In the genomic region with DNA sequence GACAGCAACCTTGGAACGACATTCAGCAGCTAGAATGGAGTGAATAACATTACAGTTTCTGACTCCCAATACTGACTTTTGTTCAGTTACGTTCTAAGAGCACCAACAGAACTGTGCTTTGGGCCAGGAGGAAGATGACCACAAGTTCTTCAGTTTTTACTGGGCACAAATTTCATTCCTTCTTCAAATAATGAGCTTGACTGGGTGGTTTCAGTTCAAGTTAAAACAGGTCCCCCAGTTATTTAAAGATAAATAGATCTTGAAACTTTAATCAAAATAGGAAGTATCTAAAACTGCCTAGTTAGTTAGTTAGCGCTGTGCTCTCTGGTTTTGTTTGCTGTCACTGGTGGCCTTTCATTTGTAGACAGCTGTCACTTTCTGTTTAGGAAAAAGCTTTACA, we compare ENCODE assay signal across 8 mouse cellular contexts. TPM values are rescaled to one million over a fixed set of nuclear protein-coding genes. Genes with fewer than 3 reads are reported as not detected.
DNase-seq lines count a peak whose midpoint lies in the region; ATAC-seq and TF ChIP-seq lines count a peak whose summit lies in the region.

No protein-coding gene starts in this region.

- H3K4me3 ChIP-seq in liver, adult 2 months (ENCODE audit: insufficient read depth, low read depth, low read length), result peak overlapping the region; percentile 20; the same call in 1 of the 2 replicates
- H3K4me3 ChIP-seq in embryonic facial prominence, embryonic 14.5 days (ENCODE audit: low read depth, low read length), result no peak overlapping the region
- no peak overlapping the region for H3K4me3 ChIP-seq in intestine, embryonic 15.5 days (replicated peaks)
- no peak overlapping the region for H3K4me3 ChIP-seq in midbrain, postnatal 0 days (ENCODE audit: low read depth, low read length)

- peaks cover 47% of the 10 kb centered on the region for H3K4me1 ChIP-seq in liver, adult 2 months (ENCODE audit: control insufficient read depth, insufficient read depth, low read length)
- peaks cover 23% of the 10 kb centered on the region for H3K4me1 ChIP-seq in embryonic facial prominence, embryonic 14.5 days (ENCODE audit: control insufficient read depth, insufficient read depth, low read length)
- peaks cover 14% of the 10 kb centered on the region for H3K4me1 ChIP-seq in intestine, embryonic 15.5 days (replicated peaks)
- H3K4me1 ChIP-seq in midbrain, postnatal 0 days (ENCODE audit: insufficient read depth, low read length), result 0 out of 2 replicates have a peak, but pooled peaks cover 14% of the 10 kb centered on the region

- no peak for TF ChIP-seq CTCF in liver, adult 2 months (IDR thresholded peaks at IDR 0.05; ENCODE audit: low read depth, low read length)
- TF ChIP-seq CTCF in midbrain, postnatal 0 days (IDR thresholded peaks at IDR 0.05), result no peak

- no peaks in the 10 kb centered on the region; the same call in 1 of the 2 replicates for H3K36me3 ChIP-seq in liver, adult 2 months (ENCODE audit: control insufficient read depth, insufficient read depth, low read length)
- H3K36me3 ChIP-seq in embryonic facial prominence, embryonic 14.5 days (ENCODE audit: control insufficient read depth, insufficient read depth, low read length), result 0 out of 2 replicates have a peak, but pooled peaks cover 4% of the 10 kb centered on the region
- no peaks in the 10 kb centered on the region for H3K36me3 ChIP-seq in intestine, embryonic 15.5 days
- no peaks in the 10 kb centered on the region for H3K36me3 ChIP-seq in midbrain, postnatal 0 days (ENCODE audit: insufficient read depth, low read length)

- WGBS in liver, adult 2 months, result 12% methylated on average over 3 of the region's 3 CpGs
- WGBS in embryonic facial prominence, embryonic 14.5 days, result 37% methylated on average over 3 of the region's 3 CpGs
- 37% methylated on average over 3 of the region's 3 CpGs for WGBS in intestine, embryonic 15.5 days
- WGBS in midbrain, postnatal 0 days, result 30% methylated on average over 3 of the region's 3 CpGs

- H3K79me2 ChIP-seq in liver, adult 2 months (ENCODE audit: control insufficient read depth, insufficient read depth, low read length), result peaks cover 13% of the 10 kb centered on the region; the same call in 1 of the 2 replicates

- no peak for ATAC-seq in embryonic facial prominence, embryonic 14.5 days (ENCODE audit: low read depth)
- ATAC-seq in intestine, embryonic 15.5 days, result no peak
- ATAC-seq in midbrain, postnatal 0 days (ENCODE audit: low FRiP score), result no peak

- H3K9me3 ChIP-seq in embryonic facial prominence, embryonic 14.5 days (ENCODE audit: control insufficient read depth, low read length), result no peaks in the 10 kb centered on the region
- H3K9me3 ChIP-seq in intestine, embryonic 15.5 days, result no peaks in the 10 kb centered on the region
- no peaks in the 10 kb centered on the region for H3K9me3 ChIP-seq in midbrain, postnatal 0 days (ENCODE audit: low read length)

- H3K27ac ChIP-seq in liver, adult 2 months (replicated peaks; ENCODE audit: insufficient read depth, low read depth, low read length), result peak overlapping the region; percentile 100
- peak overlapping the region; percentile 73; the same call in 1 of the 2 replicates for H3K27ac ChIP-seq in embryonic facial prominence, embryonic 14.5 days (replicated peaks; ENCODE audit: low read depth, low read length)
- H3K27ac ChIP-seq in intestine, embryonic 15.5 days, result peak overlapping the region; percentile 90
- H3K27ac ChIP-seq in midbrain, postnatal 0 days (ENCODE audit: low read depth, low read length), result peak overlapping the region; percentile 68

- H3K4me2 ChIP-seq in embryonic facial prominence, embryonic 14.5 days (ENCODE audit: low read depth, low read length), result peak overlapping the region; percentile 38
- H3K4me2 ChIP-seq in intestine, embryonic 15.5 days (replicated peaks), result 0 out of 2 replicates have a peak overlapping the region, but pooled peaks have one; percentile 53
- H3K4me2 ChIP-seq in midbrain, postnatal 0 days (ENCODE audit: low read depth, low read length, poor library complexity, severe bottlenecking), result no peak overlapping the region

- peak overlapping the region; percentile 78 for H3K9ac ChIP-seq in liver, adult 2 months (ENCODE audit: low read depth, low read length)
- no peak overlapping the region for H3K9ac ChIP-seq in embryonic facial prominence, embryonic 14.5 days (ENCODE audit: low read depth, low read length)
- no peak overlapping the region for H3K9ac ChIP-seq in intestine, embryonic 15.5 days
- H3K9ac ChIP-seq in midbrain, postnatal 0 days (replicated peaks; ENCODE audit: low read length, poor library complexity, severe bottlenecking), result no peak overlapping the region

- no peak for DNase-seq in liver, adult 2 months (ENCODE audit: extremely low read depth, low read depth, low spot score)
- DNase-seq in liver, result no peak
- no peak for DNase-seq in embryonic facial prominence, embryonic 14.5 days (ENCODE audit: low spot score)
- peak; percentile 12 for DNase-seq in midbrain, postnatal 0 days (ENCODE audit: low spot score)
- DNase-seq in left cerebral cortex, adult 8-10 months (ENCODE audit: low spot score in 2 of 2), result no peak
- DNase-seq in layer of hippocampus, postnatal 14 days (ENCODE audit: low spot score in 2 of 2), result no peak
- DNase-seq in kidney, postnatal 25 days, result no peak

- no peak for TF ChIP-seq POLR2A in liver, adult 2 months (IDR thresholded peaks at IDR 0.05; ENCODE audit: extremely low read depth, insufficient read depth, low read length)

- no peaks in the 10 kb centered on the region for H3K27me3 ChIP-seq in liver, adult 2 months (ENCODE audit: control insufficient read depth, insufficient read depth, low read length)
- H3K27me3 ChIP-seq in embryonic facial prominence, embryonic 14.5 days (replicated peaks; ENCODE audit: control insufficient read depth, insufficient read depth, low read length), result no peaks in the 10 kb centered on the region
- no peaks in the 10 kb centered on the region for H3K27me3 ChIP-seq in intestine, embryonic 15.5 days (replicated peaks)
- no peaks in the 10 kb centered on the region for H3K27me3 ChIP-seq in midbrain, postnatal 0 days (ENCODE audit: insufficient read depth, low read length)

RNA-seq across cellular contexts. Expression of a gene that starts 52.2 kb away (rescaled TPM):
- 120 and 122 TPM in 2 replicates for total RNA-seq in liver, adult 2 months (2014; rRNA removed)
- polyA plus RNA-seq in liver, adult 2 months (2012; rRNA removed), result 36.6 and 43.5 TPM in 2 replicates
- polyA plus RNA-seq in embryonic facial prominence, embryonic 14.5 days (2014; fragmentation: Nextera tagmentation; extraction: Ambion mirVana), result 226 and 249 TPM in 2 replicates
- 211 and 224 TPM in 2 replicates for polyA plus RNA-seq in intestine, embryonic 15.5 days (2015; fragmentation: Nextera tagmentation; extraction: Ambion mirVana)
- total RNA-seq in midbrain, postnatal 0 days (2014; rRNA removed), result 131 and 166 TPM in 2 replicates
- polyA plus RNA-seq in midbrain, postnatal 0 days (2015; fragmentation: Nextera tagmentation; extraction: Ambion mirVana), result 225 and 233 TPM in 2 replicates
- total RNA-seq in left cerebral cortex, adult 8-10 months (2022), result 100 to 1,000 TPM in 3 of 4 experiments, 10 to 100 TPM in 1; 99.6 to 113 (median 101) TPM
- total RNA-seq in layer of hippocampus, postnatal 14 days (2021), result 100 to 1,000 TPM; 130 to 132 TPM
